Mouse (Mus musculus) lung, postnatal 0 days (tissue): ENCODE data around the gene Spns3.

Experiments used
- CTCF ChIP-seq: IDR thresholded peaks from 2 replicates; pipeline ENCODE4 v1.5.1; 2016; ENCODE audit warnings: antibody characterized with exemption, mild to moderate bottlenecking
- EP300 ChIP-seq: IDR thresholded peaks from 2 replicates; pipeline ENCODE4 v1.6.1; 2016; ENCODE audit warnings: antibody characterized with exemption, mild to moderate bottlenecking, control low read depth

- no peak for TF ChIP-seq CTCF
- no peak for TF ChIP-seq EP300
Observed at GRCm38 (mm10) chr11:72458502-72458901, 91.8 kb downstream of the Spns3 start.
